Mouse (Mus musculus) hindbrain, embryonic 11.5 days (tissue): Measurements from ENCODE around the gene Tyw1. TPM values are rescaled to one million over a fixed set of nuclear protein-coding genes. Genes with fewer than 3 reads are reported as not detected.

Experiments
- ATAC-seq: fragments of 200-750 bp; cut with Nextera tagmentation; 2 replicates; pipeline ENCODE4 v1.8.0; 2017; ENCODE audit warnings: mild to moderate bottlenecking, moderate TSS enrichment, moderate library complexity; ENCODE audit not compliant: low FRiP score
- DNase-seq: peaks from one replicate; pipeline ENCODE4 v3.0.0-alpha.2; 2015; ENCODE audit warnings: low spot score
- H3K27ac ChIP-seq: fragments of 300-500 bp; sonication (generic); 2 replicates; pipeline ENCODE4 v1.5.1; 2014; ENCODE audit warnings: mild to moderate bottlenecking, low read depth, low read length
- H3K27me3 ChIP-seq: fragments of 300-500 bp; sonication (generic); 2 replicates; pipeline ENCODE4 v1.6.1; 2014; ENCODE audit warnings: mild to moderate bottlenecking, low read length, moderate library complexity, mixed read lengths; ENCODE audit not compliant: control insufficient read depth, insufficient read depth
- H3K36me3 ChIP-seq: fragments of 300-500 bp; sonication (generic); 2 replicates; pipeline ENCODE4 v1.6.1; 2014; ENCODE audit warnings: mild to moderate bottlenecking, low read length, moderate library complexity, mixed read lengths; ENCODE audit not compliant: control insufficient read depth, insufficient read depth
- H3K4me1 ChIP-seq: fragments of 300-500 bp; sonication (generic); replicated peaks from 2 replicates; pipeline ENCODE4 v1.6.1; 2014; ENCODE audit warnings: low read length, mixed read lengths; ENCODE audit not compliant: control insufficient read depth, insufficient read depth
- H3K4me2 ChIP-seq: fragments of 300-500 bp; sonication (generic); replicated peaks from 2 replicates; pipeline ENCODE4 v1.6.1; 2014; ENCODE audit warnings: mild to moderate bottlenecking, low read depth, low read length
- H3K4me3 ChIP-seq: fragments of 300-500 bp; sonication (generic); 2 replicates; pipeline ENCODE4 v1.5.1; 2014; ENCODE audit warnings: low read depth, low read length
- H3K9ac ChIP-seq: fragments of 300-500 bp; sonication (generic); 2 replicates; pipeline ENCODE4 v1.6.1; 2014; ENCODE audit warnings: low read depth, low read length
- H3K9me3 ChIP-seq: fragments of 300-500 bp; sonication (generic); 2 replicates; pipeline ENCODE4 v1.6.1; 2016; ENCODE audit warnings: low read length; ENCODE audit not compliant: control insufficient read depth
- WGBS: fragments of 180-500 bp; shearing (Covaris S2); extraction: QIAGEN DNeasy Blood & Tissue Kit; methylation state at CpG from one replicate; pipeline ENCODE4 v1.1.7; 2014; 5-methylcytosine and 5-hydroxymethylcytosine counted together
- polyA plus RNA-seq: library from polyadenylated mRNA; unstranded; fragments of >200 nt; fragmentation: Nextera tagmentation; extraction: Ambion mirVana; gene quantifications from 2 replicates; pipeline ENCODE4 v1.2.1, GENCODE M21; 2014

The Tyw1 gene
- polyA plus RNA-seq, 1 experiment from 2014 or later, result 29.1 TPM

GRCm38 (mm10) chr5:130355223-130355622, 99.8 kb downstream of the Tyw1 start:
- DNase-seq (no peak), ATAC-seq (no peak)
- Histone ChIP-seq H3K4me1 (no peaks in the 10 kb centered on the region), H3K27me3 (no peaks in the 10 kb centered on the region), H3K9ac (no peak overlapping the region), H3K4me3 (no peak overlapping the region), H3K36me3 (no peaks in the 10 kb centered on the region), H3K4me2 (no peak overlapping the region), H3K27ac (no peak overlapping the region), H3K9me3 (no peaks in the 10 kb centered on the region)
- 69% methylated on average over 7 of the region's 7 CpGs for WGBS

DNA sequence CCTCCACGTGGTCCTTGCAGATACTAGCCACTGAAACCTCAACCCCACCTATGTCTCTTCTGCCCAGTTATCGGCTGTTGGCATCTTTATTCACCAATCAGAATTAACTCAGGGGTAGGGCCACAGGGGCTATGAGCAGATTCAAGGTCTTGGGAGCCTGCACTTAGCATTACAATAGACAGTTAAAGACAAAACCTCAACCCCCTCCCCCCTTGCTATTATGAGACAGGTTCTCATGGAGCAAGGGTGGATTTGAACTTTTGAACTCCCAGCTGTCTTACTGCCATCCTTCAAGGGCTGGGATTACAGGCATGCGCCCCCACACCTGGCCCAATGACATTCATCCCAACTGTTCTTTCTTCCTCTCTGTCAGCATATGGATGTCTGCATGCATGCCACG, 107.7 kb downstream of the Tyw1 start:
- no peaks in the 10 kb centered on the region for H3K36me3 ChIP-seq
- H3K4me3 ChIP-seq, result no peak overlapping the region
- H3K9ac ChIP-seq, result no peak overlapping the region
- 57% methylated on average over 4 of the region's 4 CpGs for WGBS
- no peaks in the 10 kb centered on the region for H3K9me3 ChIP-seq
- no peak overlapping the region for H3K4me2 ChIP-seq
- H3K27me3 ChIP-seq, result no peaks in the 10 kb centered on the region
- no peaks in the 10 kb centered on the region for H3K4me1 ChIP-seq
- ATAC-seq (no peak), DNase-seq (no peak)
- no peak overlapping the region for H3K27ac ChIP-seq

DNA sequence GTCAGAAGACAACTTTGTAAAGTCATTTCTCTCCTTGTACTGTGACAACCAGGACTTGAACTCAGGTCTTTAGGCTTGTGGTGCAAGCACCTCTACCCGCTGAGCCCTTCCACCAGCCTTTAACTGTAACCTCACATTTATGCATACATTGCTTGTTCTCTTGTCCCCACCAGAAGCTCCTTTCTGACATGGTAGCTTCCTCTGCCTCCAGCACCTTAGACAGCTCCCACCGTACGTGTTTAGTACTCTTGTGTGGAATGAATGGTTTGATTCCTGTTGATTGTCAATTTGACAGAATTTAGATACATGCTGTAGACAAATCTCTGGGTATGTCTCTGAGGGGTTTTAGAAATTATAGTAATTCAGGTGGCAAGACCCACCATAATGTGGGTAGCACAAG, 108.4 kb downstream of the Tyw1 start:
- Histone ChIP-seq H3K4me1 (no peaks in the 10 kb centered on the region), H3K4me3 (no peak overlapping the region), H3K27me3 (no peaks in the 10 kb centered on the region), H3K9me3 (no peaks in the 10 kb centered on the region), H3K27ac (no peak overlapping the region), H3K36me3 (no peaks in the 10 kb centered on the region), H3K4me2 (no peak overlapping the region), H3K9ac (no peak overlapping the region)
- DNase-seq (peak; percentile 38), ATAC-seq (no peak)
- 59% methylated on average over 3 of the region's 3 CpGs for WGBS

DNA sequence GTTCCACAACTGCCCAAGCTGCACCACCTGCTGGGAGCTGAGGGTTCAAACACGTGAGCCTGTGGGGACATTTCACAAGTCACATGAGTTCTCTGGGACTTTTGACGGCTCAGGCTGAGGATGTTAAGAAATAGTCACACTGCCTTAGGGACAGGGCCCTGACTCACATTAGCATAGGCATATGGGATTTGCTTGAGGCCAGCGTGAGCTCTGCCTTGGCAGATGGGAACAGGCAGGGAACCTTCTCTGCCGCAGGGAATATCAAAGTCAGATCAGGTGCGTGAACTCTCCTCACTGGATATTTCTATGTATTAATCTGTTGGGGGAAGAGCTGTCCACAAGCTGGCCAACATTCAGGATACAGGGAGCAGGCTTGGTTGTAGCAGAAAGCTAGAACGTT, 112.8 kb downstream of the Tyw1 start:
- no peak overlapping the region for H3K4me2 ChIP-seq
- DNase-seq (no peak), ATAC-seq (no peak)
- H3K27ac ChIP-seq, result no peak overlapping the region
- H3K9ac ChIP-seq, result no peak overlapping the region
- no peaks in the 10 kb centered on the region for H3K36me3 ChIP-seq
- H3K27me3 ChIP-seq, result no peaks in the 10 kb centered on the region
- 80% methylated on average over 6 of the region's 6 CpGs for WGBS
- H3K4me3 ChIP-seq, result no peak overlapping the region
- H3K4me1 ChIP-seq, result no peaks in the 10 kb centered on the region
- H3K9me3 ChIP-seq, result no peaks in the 10 kb centered on the region

DNA sequence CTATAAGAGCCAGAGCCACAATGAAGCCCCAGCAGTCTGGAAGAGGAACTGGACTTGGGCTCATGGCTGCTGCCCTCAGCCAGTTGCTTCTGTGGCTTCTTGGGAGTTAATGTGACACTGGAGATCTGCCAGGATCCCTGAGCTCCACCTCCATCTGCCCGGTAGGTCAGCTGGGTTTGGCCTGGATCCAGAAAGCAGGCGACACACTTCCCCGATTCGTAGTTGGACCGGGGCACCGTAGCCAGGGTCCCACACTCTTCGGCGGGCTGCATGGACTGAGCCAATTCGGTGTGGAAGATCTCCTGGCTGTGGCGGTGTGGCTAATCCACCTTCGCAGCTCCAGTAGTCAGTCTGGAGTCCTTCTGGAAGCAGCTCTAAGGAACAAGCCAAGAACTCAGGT, 113.8 kb downstream of the Tyw1 start, which contains the start of gene Caln1:
TSS of gene Caln1 (plus strand) at position 219 of the 400 bp plus-strand sequence.
- Histone ChIP-seq H3K9me3 (no peaks in the 10 kb centered on the region), H3K27me3 (no peaks in the 10 kb centered on the region), H3K4me3 (no peak within 1 kb of the TSS), H3K36me3 (no peaks in the 10 kb centered on the region), H3K4me2 (no peak within 1 kb of the TSS), H3K4me1 (no peaks in the 10 kb centered on the region), H3K9ac (no peak within 1 kb of the TSS), H3K27ac (no peak within 1 kb of the TSS)
- DNase-seq, result no peak
- ATAC-seq, result no peak
- 87% methylated on average over 11 of the region's 11 CpGs for WGBS

GRCm38 (mm10) chr5:130375411-130375810, 120.0 kb downstream of the Tyw1 start:
- ATAC-seq, result no peak
- H3K4me2 ChIP-seq, result no peak overlapping the region
- 89% methylated on average over 3 of the region's 3 CpGs for WGBS

DNA sequence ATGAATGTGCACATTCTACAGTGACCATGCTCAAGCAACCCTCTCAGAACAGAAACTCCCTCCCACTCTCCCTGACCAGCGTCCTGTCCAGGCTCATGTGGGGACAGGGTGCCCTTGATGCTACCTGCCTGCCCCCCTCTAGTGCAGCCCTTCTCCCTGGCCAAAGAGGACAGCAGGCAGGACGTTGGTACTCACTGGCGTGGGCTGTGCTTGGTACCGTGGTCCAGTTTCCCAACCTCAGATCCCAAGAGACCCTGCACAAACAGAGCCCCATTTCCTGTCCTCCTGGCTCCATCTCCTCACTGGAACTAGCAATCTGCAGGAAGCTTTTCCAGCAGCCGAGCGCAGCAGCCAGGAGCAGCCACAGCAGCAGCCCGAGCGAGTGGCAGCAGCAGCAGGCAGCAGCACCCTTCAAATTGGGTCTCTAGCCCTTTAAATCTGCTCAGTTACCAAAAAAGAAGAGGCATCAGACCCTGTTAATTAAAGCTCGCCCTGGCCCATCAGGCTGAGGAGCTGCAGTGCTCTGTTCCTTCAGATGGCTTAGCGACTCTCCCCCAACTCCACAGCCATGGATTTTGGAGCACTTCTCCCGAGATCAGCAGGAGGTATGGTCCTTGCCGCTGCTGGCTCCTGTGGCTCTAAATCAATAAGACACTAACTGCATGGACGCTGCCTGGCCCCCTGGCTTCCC, 128.9 kb downstream of the Tyw1 start, which contains the start of gene A330070K13Rik:
TSS of gene A330070K13Rik (minus strand) at position 410 of the 691 bp plus-strand sequence.
- DNase-seq (no peak), ATAC-seq (no peak)
- Histone ChIP-seq H3K27me3 (no peaks in the 10 kb centered on the region), H3K4me3 (no peak within 1 kb of the TSS), H3K4me2 (peak within 1 kb of the TSS; percentile 34), H3K27ac (no peak within 1 kb of the TSS), H3K9me3 (no peaks in the 10 kb centered on the region), H3K4me1 (no peaks in the 10 kb centered on the region), H3K36me3 (no peaks in the 10 kb centered on the region), H3K9ac (no peak within 1 kb of the TSS)
- 17% methylated on average over 13 of the region's 13 CpGs for WGBS

More at GRCm38 (mm10) chr5:130375411-130375810, 120.0 kb downstream of the Tyw1 start:
- Histone ChIP-seq H3K4me3 (no peak overlapping the region), H3K27me3 (no peaks in the 10 kb centered on the region), H3K27ac (no peak overlapping the region), H3K9me3 (no peaks in the 10 kb centered on the region), H3K36me3 (no peaks in the 10 kb centered on the region), H3K9ac (no peak overlapping the region), H3K4me1 (no peaks in the 10 kb centered on the region)
- no peak for DNase-seq

DNA sequence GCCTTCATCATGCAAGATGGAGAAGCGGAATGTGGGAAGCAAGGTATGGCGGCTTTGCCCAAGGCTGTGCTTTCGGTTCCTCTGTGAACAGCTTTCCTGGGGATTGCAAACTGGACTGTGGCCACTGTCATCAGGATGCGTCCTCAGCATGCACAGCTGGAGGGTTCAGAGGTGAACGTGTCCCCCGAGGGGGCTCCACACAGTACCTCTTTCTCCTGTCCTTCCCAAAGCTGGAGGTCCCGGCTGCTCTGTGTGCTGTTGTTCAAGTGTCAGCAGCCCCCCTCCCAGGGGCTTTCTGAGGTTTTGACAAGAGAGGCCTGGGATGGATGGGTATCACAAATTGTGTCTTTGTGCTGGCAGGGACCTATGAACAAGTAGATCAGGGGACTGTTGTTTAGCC, 131.0 kb downstream of the Tyw1 start:
- DNase-seq (peak; percentile 61), ATAC-seq (peak; percentile 56; the same call in 1 of the 2 replicates)
- no peaks in the 10 kb centered on the region for H3K36me3 ChIP-seq
- no peaks in the 10 kb centered on the region for H3K4me1 ChIP-seq
- no peak overlapping the region for H3K9ac ChIP-seq
- no peaks in the 10 kb centered on the region for H3K27me3 ChIP-seq
- no peak overlapping the region for H3K4me3 ChIP-seq
- H3K27ac ChIP-seq, result peak overlapping the region; percentile 9; the same call in 1 of the 2 replicates
- no peak overlapping the region for H3K4me2 ChIP-seq
- H3K9me3 ChIP-seq, result no peaks in the 10 kb centered on the region
- WGBS, result 30% methylated on average over 7 of the region's 7 CpGs
